Mouse (Mus musculus): ENCODE data around the gene Pdss2. TPM values are rescaled to one million over a fixed set of nuclear protein-coding genes. Genes with fewer than 3 reads are reported as not detected.

Gene Pdss2
- polyA plus RNA-seq, 1 experiment from 2014 or later = 16.2 TPM

DNA sequence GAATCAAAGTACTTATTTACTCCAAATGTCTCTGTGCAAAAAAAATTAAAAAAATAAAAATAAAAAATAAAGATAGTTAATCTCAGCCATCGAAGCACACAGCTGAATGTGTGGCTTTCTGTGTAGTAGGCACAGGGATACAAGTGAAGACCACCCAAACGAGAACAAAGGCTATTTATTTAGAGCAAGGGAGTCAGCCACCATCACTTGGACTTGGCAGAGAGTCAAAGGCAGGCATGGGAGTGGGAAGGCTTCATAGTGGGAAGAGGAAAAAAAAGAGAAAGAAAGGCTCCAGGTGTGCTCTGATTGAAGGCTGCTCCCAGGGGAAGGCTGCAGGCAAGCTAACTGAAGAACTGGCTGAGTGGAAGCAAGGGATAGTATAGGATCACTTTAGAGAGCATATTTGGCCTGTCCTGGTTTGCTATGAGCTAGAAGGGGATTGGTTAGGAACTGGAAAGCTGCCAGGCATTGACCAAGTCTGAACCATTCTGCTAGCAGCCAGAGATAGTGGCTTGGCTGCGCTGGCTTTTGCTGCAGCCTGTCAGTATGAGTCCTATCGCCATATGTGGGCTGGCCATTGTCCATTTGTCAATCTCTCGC, 40.9 kb upstream of the Pdss2 start:
- no peak for DNase-seq (ENCODE audit: low spot score)
- WGBS = 64% methylated on average over 5 of the region's 5 CpGs
- Histone ChIP-seq H3K27me3 (replicated peaks; ENCODE audit: control insufficient read depth, insufficient read depth, low read length) (peaks cover 35% of the 10 kb centered on the region), H3K4me1 (replicated peaks; ENCODE audit: control insufficient read depth, insufficient read depth, low read length) (no peaks in the 10 kb centered on the region), H3K4me3 (ENCODE audit: low read depth, low read length) (no peak overlapping the region), H3K36me3 (ENCODE audit: control insufficient read depth, insufficient read depth, low read length) (no peaks in the 10 kb centered on the region), H3K9me3 (ENCODE audit: control insufficient read depth, low read length) (no peaks in the 10 kb centered on the region), H3K4me2 (no peak overlapping the region), H3K9ac (ENCODE audit: low read depth, low read length) (no peak overlapping the region), H3K27ac (ENCODE audit: low read depth, low read length) (no peak overlapping the region)
- no peak for ATAC-seq (replicated peaks; ENCODE audit: low FRiP score)

- H3K4me3 ChIP-seq (ENCODE audit: low read depth, low read length) = no peak overlapping the region
- H3K9ac ChIP-seq (ENCODE audit: low read depth, low read length) = no peak overlapping the region
- H3K4me1 ChIP-seq (replicated peaks; ENCODE audit: control insufficient read depth, insufficient read depth, low read length) = no peaks in the 10 kb centered on the region
- H3K4me2 ChIP-seq = no peak overlapping the region
- DNase-seq (ENCODE audit: low spot score) (no peak), ATAC-seq (replicated peaks; ENCODE audit: low FRiP score) (no peak)
- 86% methylated on average over 2 of the region's 2 CpGs for WGBS
- no peaks in the 10 kb centered on the region for H3K27me3 ChIP-seq (replicated peaks; ENCODE audit: control insufficient read depth, insufficient read depth, low read length)
- no peak overlapping the region for H3K27ac ChIP-seq (ENCODE audit: low read depth, low read length)
- no peaks in the 10 kb centered on the region for H3K9me3 ChIP-seq (ENCODE audit: control insufficient read depth, low read length)
- H3K36me3 ChIP-seq (ENCODE audit: control insufficient read depth, insufficient read depth, low read length) = no peaks in the 10 kb centered on the region
These were observed 21.1 kb upstream of the Pdss2 start for GRCm38 (mm10) chr10:43200206-43200605.

DNA sequence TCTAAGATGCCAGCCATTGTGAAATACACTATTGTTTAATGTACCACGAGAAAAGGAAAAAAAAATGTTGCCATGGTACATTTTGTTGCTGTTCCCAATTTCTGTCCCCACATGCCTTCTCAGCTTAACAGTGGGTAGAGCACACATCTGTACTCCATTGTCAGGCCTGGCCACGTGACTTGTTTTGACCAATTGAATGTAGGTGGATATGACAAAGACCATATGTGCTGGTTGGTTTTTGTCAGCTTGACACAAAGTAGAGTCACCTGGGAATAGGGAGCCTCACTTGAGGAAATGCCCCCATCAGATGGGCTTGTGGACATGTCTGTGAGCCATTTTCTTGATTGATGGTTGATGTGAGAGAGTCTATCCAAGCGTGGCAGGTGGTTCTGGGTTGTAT, 17.4 kb upstream of the Pdss2 start:
- H3K9ac ChIP-seq (ENCODE audit: low read depth, low read length) = no peak overlapping the region
- H3K4me3 ChIP-seq (ENCODE audit: low read depth, low read length) = no peak overlapping the region
- no peak overlapping the region for H3K27ac ChIP-seq (ENCODE audit: low read depth, low read length)
- DNase-seq (ENCODE audit: low spot score) (no peak), ATAC-seq (replicated peaks; ENCODE audit: low FRiP score) (no peak)
- no peaks in the 10 kb centered on the region for H3K9me3 ChIP-seq (ENCODE audit: control insufficient read depth, low read length)
- no peaks in the 10 kb centered on the region for H3K4me1 ChIP-seq (replicated peaks; ENCODE audit: control insufficient read depth, insufficient read depth, low read length)
- 81% methylated on average over 3 of the region's 3 CpGs for WGBS
- H3K27me3 ChIP-seq (replicated peaks; ENCODE audit: control insufficient read depth, insufficient read depth, low read length) = no peaks in the 10 kb centered on the region
- H3K4me2 ChIP-seq = no peak overlapping the region
- H3K36me3 ChIP-seq (ENCODE audit: control insufficient read depth, insufficient read depth, low read length) = no peaks in the 10 kb centered on the region

GRCm38 (mm10) chr10:43211866-43212265, 9.4 kb upstream of the Pdss2 start:
- Histone ChIP-seq H3K27me3 (replicated peaks; ENCODE audit: control insufficient read depth, insufficient read depth, low read length) (no peaks in the 10 kb centered on the region), H3K9me3 (ENCODE audit: control insufficient read depth, low read length) (no peaks in the 10 kb centered on the region), H3K9ac (ENCODE audit: low read depth, low read length) (no peak overlapping the region), H3K36me3 (ENCODE audit: control insufficient read depth, insufficient read depth, low read length) (no peaks in the 10 kb centered on the region), H3K4me2 (no peak overlapping the region), H3K4me1 (replicated peaks; ENCODE audit: control insufficient read depth, insufficient read depth, low read length) (no peaks in the 10 kb centered on the region), H3K4me3 (ENCODE audit: low read depth, low read length) (no peak overlapping the region), H3K27ac (ENCODE audit: low read depth, low read length) (no peak overlapping the region)
- WGBS = 30% methylated on average over 6 of the region's 6 CpGs
- no peak for ATAC-seq (replicated peaks; ENCODE audit: low FRiP score)
- no peak for DNase-seq (ENCODE audit: low spot score)

GRCm38 (mm10) chr10:43217361-43217900, 3.9 kb upstream of the Pdss2 start:
- Histone ChIP-seq H3K4me1 (replicated peaks; ENCODE audit: control insufficient read depth, insufficient read depth, low read length) (no peaks in the 10 kb centered on the region; the same call in 1 of the 2 replicates), H3K36me3 (ENCODE audit: control insufficient read depth, insufficient read depth, low read length) (no peaks in the 10 kb centered on the region), H3K27me3 (replicated peaks; ENCODE audit: control insufficient read depth, insufficient read depth, low read length) (no peaks in the 10 kb centered on the region), H3K9me3 (ENCODE audit: control insufficient read depth, low read length) (no peaks in the 10 kb centered on the region), H3K9ac (ENCODE audit: low read depth, low read length) (no peak overlapping the region), H3K4me3 (ENCODE audit: low read depth, low read length) (no peak overlapping the region), H3K4me2 (no peak overlapping the region), H3K27ac (ENCODE audit: low read depth, low read length) (no peak overlapping the region)
- WGBS = 92% methylated on average over 13 of the region's 13 CpGs
- no peak for DNase-seq (ENCODE audit: low spot score)
- no peak for ATAC-seq (replicated peaks; ENCODE audit: low FRiP score)

GRCm38 (mm10) chr10:43220479-43220878, 807 bp upstream of the Pdss2 start:
- Histone ChIP-seq H3K27ac (ENCODE audit: low read depth, low read length) (peak overlapping the region; percentile 90), H3K4me2 (peak overlapping the region; percentile 74), H3K4me3 (ENCODE audit: low read depth, low read length) (peak overlapping the region; percentile 77), H3K4me1 (replicated peaks; ENCODE audit: control insufficient read depth, insufficient read depth, low read length) (no peaks in the 10 kb centered on the region; the same call in 1 of the 2 replicates), H3K9ac (ENCODE audit: low read depth, low read length) (peak overlapping the region; percentile 96), H3K9me3 (ENCODE audit: control insufficient read depth, low read length) (no peaks in the 10 kb centered on the region), H3K27me3 (replicated peaks; ENCODE audit: control insufficient read depth, insufficient read depth, low read length) (no peaks in the 10 kb centered on the region), H3K36me3 (ENCODE audit: control insufficient read depth, insufficient read depth, low read length) (no peaks in the 10 kb centered on the region)
- 23% methylated on average over 7 of the region's 7 CpGs for WGBS
- DNase-seq (ENCODE audit: low spot score) = no peak
- no peak for ATAC-seq (replicated peaks; ENCODE audit: low FRiP score)

- H3K27me3 ChIP-seq (replicated peaks; ENCODE audit: control insufficient read depth, insufficient read depth, low read length) = no peaks in the 10 kb centered on the region
- ATAC-seq (replicated peaks; ENCODE audit: low FRiP score) (peak; percentile 56), DNase-seq (ENCODE audit: low spot score) (no peak)
- H3K9ac ChIP-seq (ENCODE audit: low read depth, low read length) = peak overlapping the region; percentile 96
- H3K36me3 ChIP-seq (ENCODE audit: control insufficient read depth, insufficient read depth, low read length) = no peaks in the 10 kb centered on the region
- H3K4me2 ChIP-seq = peak overlapping the region; percentile 69
- H3K27ac ChIP-seq (ENCODE audit: low read depth, low read length) = peak overlapping the region; percentile 90
- no peaks in the 10 kb centered on the region for H3K9me3 ChIP-seq (ENCODE audit: control insufficient read depth, low read length)
- H3K4me3 ChIP-seq (ENCODE audit: low read depth, low read length) = peak overlapping the region; percentile 77
- no peaks in the 10 kb centered on the region; the same call in 1 of the 2 replicates for H3K4me1 ChIP-seq (replicated peaks; ENCODE audit: control insufficient read depth, insufficient read depth, low read length)
- WGBS = under 1% methylated on average over 25 of the region's 25 CpGs
These were observed 373 bp downstream of the Pdss2 start for GRCm38 (mm10) chr10:43221659-43222058.

- no peak for DNase-seq (ENCODE audit: low spot score)
- 84% methylated on average over 2 of the region's 2 CpGs for WGBS
- no peaks in the 10 kb centered on the region for H3K9me3 ChIP-seq (ENCODE audit: control insufficient read depth, low read length)
- no peaks in the 10 kb centered on the region for H3K27me3 ChIP-seq (replicated peaks; ENCODE audit: control insufficient read depth, insufficient read depth, low read length)
- ATAC-seq (replicated peaks; ENCODE audit: low FRiP score) = no peak
- no peak overlapping the region for H3K27ac ChIP-seq (ENCODE audit: low read depth, low read length)
- H3K36me3 ChIP-seq (ENCODE audit: control insufficient read depth, insufficient read depth, low read length) = no peaks in the 10 kb centered on the region
- no peak overlapping the region for H3K9ac ChIP-seq (ENCODE audit: low read depth, low read length)
- no peak overlapping the region for H3K4me2 ChIP-seq
- no peak overlapping the region for H3K4me3 ChIP-seq (ENCODE audit: low read depth, low read length)
- H3K4me1 ChIP-seq (replicated peaks; ENCODE audit: control insufficient read depth, insufficient read depth, low read length) = no peaks in the 10 kb centered on the region; the same call in 1 of the 2 replicates
These were observed 2.1 kb downstream of the Pdss2 start for GRCm38 (mm10) chr10:43223391-43223790.

- Histone ChIP-seq H3K4me2 (no peak overlapping the region), H3K4me3 (ENCODE audit: low read depth, low read length) (no peak overlapping the region), H3K9me3 (ENCODE audit: control insufficient read depth, low read length) (no peaks in the 10 kb centered on the region), H3K27me3 (replicated peaks; ENCODE audit: control insufficient read depth, insufficient read depth, low read length) (no peaks in the 10 kb centered on the region), H3K36me3 (ENCODE audit: control insufficient read depth, insufficient read depth, low read length) (no peaks in the 10 kb centered on the region), H3K4me1 (replicated peaks; ENCODE audit: control insufficient read depth, insufficient read depth, low read length) (no peaks in the 10 kb centered on the region), H3K27ac (ENCODE audit: low read depth, low read length) (no peak overlapping the region), H3K9ac (ENCODE audit: low read depth, low read length) (no peak overlapping the region)
- ATAC-seq (replicated peaks; ENCODE audit: low FRiP score) = no peak
- no peak for DNase-seq (ENCODE audit: low spot score)
- WGBS = 76% methylated on average over 1 of the region's 1 CpGs
These were observed 5.1 kb downstream of the Pdss2 start for GRCm38 (mm10) chr10:43226391-43226790.
